Mouse (Mus musculus): Measurements from ENCODE around the gene Rcor1. TPM values are rescaled to one million over a fixed set of nuclear protein-coding genes. Genes with fewer than 3 reads are reported as not detected.

Gene Rcor1
- 3.6 and 5.0 TPM in 2 replicates for polyA plus RNA-seq (2012; rRNA removed; ENCODE audit: low replicate concordance)

GRCm38 (mm10) chr12:111038976-111039612 lies at the start of gene Rcor1:
TSS of gene Rcor1 (plus strand) at chr12:111039351.

Other genes with a start within 250 kb of the Rcor1 start
- 0.12 and 0.56 TPM in 2 replicates for gene Mok, start 198.4 kb upstream of the Rcor1 start, polyA plus RNA-seq (2012; rRNA removed; ENCODE audit: low replicate concordance)
- 2.6 and 5.6 TPM in 2 replicates for gene Zfp839, start 189.1 kb upstream of the Rcor1 start, polyA plus RNA-seq (2012; rRNA removed; ENCODE audit: low replicate concordance)
- gene Cinp, start 150.2 kb upstream of the Rcor1 start, polyA plus RNA-seq (2012; rRNA removed; ENCODE audit: low replicate concordance) = 21.3 and 29.5 TPM in 2 replicates
- gene Tecpr2, start 150.1 kb upstream of the Rcor1 start, polyA plus RNA-seq (2012; rRNA removed; ENCODE audit: low replicate concordance) = 1.4 and 4.4 TPM in 2 replicates
- 183 and 263 TPM in 2 replicates for gene Ankrd9, start 60.3 kb upstream of the Rcor1 start, polyA plus RNA-seq (2012; rRNA removed; ENCODE audit: low replicate concordance)
- gene Traf3, start 127.0 kb downstream of the Rcor1 start, polyA plus RNA-seq (2012; rRNA removed; ENCODE audit: low replicate concordance) = 9.2 and 14.2 TPM in 2 replicates
- not detected in 2 replicates for gene 4930595D18Rik, start 145.1 kb downstream of the Rcor1 start, polyA plus RNA-seq (2012; rRNA removed; ENCODE audit: low replicate concordance)
- gene Amn, start 231.7 kb downstream of the Rcor1 start, polyA plus RNA-seq (2012; rRNA removed; ENCODE audit: low replicate concordance) = 90.2 and 1,263 TPM in 2 replicates

Data from duodenum, adult 2 months (tissue).